Mouse (Mus musculus): ENCODE measurements at regions not wholly inside any gene's neighbourhood (a gene's known extent, or its start where the extent isn't known, plus 50 kb on each side); places are given as distances from the start of the nearest gene placed in this dataset.
A peak's percentile ranks its signal among the peaks of the same experiment; 100 is the strongest.

DNA sequence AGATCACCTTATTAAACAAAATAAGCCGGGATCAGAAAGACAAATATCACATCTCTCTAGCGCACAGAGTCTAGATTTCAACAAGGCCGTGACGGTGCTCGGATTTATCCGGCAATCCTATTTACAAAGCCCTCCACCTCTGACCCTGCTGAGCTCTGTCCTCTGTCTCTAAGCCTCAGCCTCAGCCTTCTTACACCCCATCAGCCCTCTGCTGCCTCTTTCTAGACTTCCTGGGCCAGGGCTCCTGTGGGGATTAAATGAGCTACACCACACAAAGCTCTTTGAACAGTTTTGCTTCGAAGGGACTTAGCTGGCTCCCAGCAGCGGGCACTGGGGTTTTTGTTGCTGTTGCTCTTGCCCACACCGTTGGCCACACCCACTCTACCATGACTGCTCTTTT, 211.8 kb downstream of the CK137956 start:
- DNase-seq (ENCODE audit: low spot score in 2 of 2) = no peak

DNA sequence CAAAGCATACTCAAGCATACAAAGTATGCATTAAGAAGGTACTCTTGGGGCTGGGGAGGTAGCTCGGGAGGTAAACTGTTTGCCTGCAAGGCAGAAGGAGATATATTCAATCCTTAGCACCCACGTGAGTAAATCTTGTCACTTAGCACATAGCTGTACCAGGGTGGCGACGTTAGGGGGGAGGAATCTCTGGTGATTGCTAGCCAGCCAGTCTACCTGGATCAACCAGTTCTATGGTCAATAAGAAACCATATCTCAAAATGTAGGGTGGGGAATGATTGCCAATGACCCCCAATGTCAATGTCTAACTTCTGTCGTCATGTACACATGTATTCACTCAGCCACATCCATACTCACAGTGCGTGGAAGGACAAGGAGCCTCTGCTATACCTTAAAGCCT, 214.5 kb downstream of the CK137956 start:
- no peak for DNase-seq (ENCODE audit: low spot score in 2 of 2)

DNA sequence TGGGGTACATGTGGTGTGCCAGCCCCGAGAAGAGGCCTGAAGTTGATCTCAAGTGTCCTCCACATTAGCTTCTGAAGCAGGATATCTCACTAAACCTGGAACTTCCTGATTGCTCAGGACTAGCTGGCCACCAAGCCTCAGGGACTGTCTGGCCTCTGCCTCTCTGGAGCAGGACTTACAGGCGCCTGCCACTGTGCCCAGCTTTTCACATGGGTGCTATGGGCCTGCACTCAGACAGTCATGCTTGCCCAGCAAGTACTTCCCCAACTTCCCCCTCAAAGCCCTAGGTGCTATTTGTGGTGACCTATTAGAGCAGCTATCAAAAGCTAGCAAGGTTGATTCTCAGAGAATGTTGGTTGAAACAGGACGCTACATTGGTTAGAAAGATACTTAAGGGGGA, 220.0 kb downstream of the CK137956 start:
- DNase-seq (ENCODE audit: low spot score in 2 of 2) = no peak

DNA sequence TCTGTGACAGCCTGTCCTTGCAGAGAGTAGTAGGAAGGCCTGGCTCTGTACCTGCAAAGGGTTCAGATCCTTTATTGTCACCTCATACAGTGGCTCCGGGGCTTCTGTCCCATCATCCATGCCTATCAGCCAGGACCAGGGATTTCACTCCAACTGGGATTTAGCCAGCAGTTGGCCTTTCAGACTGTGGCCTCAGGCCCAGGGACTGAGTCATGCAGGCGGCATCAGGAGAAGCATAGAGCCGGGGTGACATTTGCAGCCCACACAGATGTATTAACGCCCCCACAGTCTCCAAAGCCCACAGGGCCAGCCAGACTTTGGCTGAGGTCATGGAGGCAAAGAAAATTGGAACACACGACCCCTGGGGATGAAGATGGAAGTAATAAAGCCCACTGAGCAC, 222.9 kb downstream of the CK137956 start:
- DNase-seq (ENCODE audit: low spot score in 2 of 2) = no peak

DNA sequence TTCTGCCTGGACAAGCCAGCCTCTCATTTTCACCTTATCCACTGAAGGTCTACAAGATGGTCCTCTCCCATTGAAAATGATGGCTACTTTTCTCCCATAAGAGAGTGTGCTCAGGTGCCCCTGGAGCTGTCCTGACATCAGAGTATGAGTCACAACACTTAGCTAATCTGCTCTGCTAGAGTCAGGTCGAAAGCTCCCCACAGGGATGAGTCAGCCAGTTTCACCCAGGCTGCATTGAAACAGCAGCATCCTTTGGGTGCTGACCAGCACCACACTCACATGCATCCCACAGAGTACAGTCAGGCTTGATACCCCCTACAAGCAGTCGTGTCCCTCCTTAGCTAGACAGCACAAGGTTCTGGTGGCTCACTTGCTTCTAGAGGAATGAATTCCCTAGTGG, 234.0 kb downstream of the CK137956 start:
- no peak for DNase-seq (ENCODE audit: low spot score in 2 of 2)

DNA sequence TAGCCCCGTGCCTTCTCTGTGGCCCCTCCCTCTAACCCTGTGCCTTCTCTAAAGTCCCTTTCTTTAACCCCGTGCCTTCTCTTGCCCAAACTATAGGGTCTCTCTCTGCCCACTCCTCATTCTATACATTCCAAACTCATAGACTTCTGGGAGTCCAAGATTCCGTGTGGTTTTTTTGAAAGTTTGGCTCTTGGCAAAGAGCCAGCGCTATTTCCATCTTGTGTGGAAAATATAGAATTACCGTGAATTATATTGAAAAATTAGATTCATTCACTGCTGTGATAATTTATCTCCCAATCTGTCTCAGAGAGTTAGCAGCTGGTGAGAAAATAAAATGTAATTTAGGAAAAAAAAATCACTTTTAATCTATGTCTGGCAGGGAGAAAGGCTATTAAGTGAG, 234.6 kb downstream of the CK137956 start:
- no peak for DNase-seq (ENCODE audit: low spot score in 2 of 2)

DNA sequence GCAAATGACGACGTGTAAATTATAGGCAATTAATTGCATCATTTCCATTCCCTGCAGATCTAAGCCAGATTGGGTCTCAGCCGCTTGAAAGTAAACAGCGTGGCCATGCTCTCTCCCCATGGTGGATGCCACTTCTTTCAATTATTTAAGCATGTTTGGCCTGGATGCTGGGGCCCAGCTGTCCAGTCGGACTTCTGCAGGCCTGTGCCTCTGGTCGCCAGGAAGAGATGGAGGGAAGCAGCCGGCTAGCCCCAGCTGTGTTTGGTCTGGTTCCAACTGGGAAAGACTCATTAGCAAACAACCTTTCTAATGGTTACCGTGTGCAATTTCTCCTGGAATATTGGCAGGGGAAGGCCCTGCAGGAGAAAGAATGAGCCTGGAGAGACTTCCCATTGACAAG, 236.1 kb downstream of the CK137956 start:
- DNase-seq (ENCODE audit: low spot score in 2 of 2) = peak in 1 of 2 experiments; percentile 59

GRCm38 (mm10) chr4:127718661-127719060, 252.1 kb downstream of the CK137956 start:
- no peak for DNase-seq (ENCODE audit: low spot score in 2 of 2)

- no peak for DNase-seq (ENCODE audit: low spot score in 2 of 2)
These were observed 258.5 kb downstream of the CK137956 start for GRCm38 (mm10) chr4:127712274-127712673.

DNA sequence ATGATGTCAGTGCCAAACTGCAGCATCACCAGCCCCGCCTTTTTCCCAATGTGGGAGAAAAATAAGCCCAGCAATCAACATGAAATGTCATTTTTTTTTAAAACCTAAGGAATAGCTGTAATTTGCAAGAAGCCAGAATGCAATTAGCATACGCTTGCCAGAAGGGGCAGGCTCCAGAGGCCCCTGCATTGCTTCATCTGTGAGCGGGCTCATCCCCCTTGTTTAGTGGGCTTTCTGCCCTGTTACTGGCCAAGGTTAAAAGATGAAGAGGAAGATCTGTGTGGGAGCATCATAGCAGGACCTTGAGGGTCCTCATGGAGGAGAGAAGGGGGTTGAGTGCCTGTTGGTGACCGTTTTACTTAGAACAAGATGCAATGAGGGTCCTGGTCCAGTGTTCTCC, 259.9 kb downstream of the CK137956 start:
- no peak for DNase-seq (ENCODE audit: low spot score in 2 of 2)

GRCm38 (mm10) chr4:127709746-127710145, 261.0 kb downstream of the CK137956 start:
- DNase-seq (ENCODE audit: low spot score in 2 of 2) = no peak

GRCm38 (mm10) chr4:127708186-127708585, 262.6 kb downstream of the CK137956 start:
- DNase-seq (ENCODE audit: low spot score in 2 of 2) = no peak

DNA sequence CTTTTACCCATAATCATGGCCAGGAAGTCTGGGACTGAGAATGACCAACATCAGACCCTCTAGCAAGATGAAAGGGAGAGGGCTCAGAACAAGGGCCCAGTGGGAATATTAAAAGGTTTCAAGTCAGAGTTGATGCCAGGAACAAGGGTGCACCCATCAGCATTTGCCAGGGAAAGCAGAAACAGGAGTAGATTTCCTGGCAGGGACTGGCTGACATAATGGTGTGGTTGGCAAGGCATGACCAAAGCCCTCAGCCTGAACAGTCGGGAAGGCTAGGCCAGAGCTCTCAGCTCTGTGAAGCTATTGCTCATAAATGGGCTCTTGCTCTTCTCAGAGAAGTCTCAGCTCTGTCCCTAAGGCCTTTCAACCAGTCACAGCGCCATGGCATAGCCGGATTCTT, 263.6 kb downstream of the CK137956 start:
- DNase-seq (ENCODE audit: low spot score in 2 of 2) = no peak

DNA sequence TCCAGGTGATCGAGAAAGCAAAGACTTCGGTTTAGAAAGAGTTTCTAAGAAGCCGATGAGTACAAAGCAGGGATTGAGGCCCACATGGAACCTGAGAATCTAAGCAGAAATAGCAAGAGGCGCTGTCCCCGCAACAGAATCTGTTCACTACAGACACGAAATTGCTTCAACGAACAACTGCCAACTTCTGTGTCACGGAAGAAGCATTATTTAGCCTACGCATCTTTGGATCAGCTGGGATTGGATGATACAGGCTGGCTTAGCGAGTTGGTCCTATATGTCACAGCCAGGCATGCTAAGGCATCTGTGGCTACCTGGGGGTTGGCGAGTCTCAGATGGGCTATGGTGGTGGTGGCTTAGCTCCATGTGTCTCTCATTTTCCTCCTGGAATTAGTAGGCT, 269.1 kb downstream of the CK137956 start:
- no peak for DNase-seq (ENCODE audit: low spot score in 2 of 2)

GRCm38 (mm10) chr4:127689986-127690385, 280.8 kb downstream of the CK137956 start:
- no peak for DNase-seq (ENCODE audit: low spot score in 2 of 2)

- no peak for DNase-seq (ENCODE audit: low spot score in 2 of 2)
These were observed 285.7 kb downstream of the CK137956 start for GRCm38 (mm10) chr4:127685021-127685420.

DNA sequence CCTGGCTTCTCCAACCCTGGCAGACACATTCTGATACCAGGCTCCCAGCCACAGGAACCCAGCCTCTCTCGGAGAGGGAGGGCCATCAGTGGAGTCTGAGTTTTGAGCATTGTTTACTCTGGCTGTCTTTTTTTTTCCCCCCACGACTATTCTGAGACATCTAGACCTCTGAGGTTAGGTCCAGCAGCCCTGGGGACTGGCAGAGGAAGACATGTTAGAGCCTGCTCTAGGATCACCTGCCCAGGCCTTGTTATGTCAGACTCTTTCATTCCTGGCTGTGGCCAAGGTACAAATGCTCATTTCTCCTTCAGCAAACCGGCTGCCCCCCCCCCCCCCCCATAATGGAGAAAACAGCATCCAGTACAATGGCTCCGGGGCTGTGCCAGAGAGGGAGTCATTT, 291.4 kb downstream of the CK137956 start:
- DNase-seq (ENCODE audit: low spot score in 2 of 2) = no peak

DNA sequence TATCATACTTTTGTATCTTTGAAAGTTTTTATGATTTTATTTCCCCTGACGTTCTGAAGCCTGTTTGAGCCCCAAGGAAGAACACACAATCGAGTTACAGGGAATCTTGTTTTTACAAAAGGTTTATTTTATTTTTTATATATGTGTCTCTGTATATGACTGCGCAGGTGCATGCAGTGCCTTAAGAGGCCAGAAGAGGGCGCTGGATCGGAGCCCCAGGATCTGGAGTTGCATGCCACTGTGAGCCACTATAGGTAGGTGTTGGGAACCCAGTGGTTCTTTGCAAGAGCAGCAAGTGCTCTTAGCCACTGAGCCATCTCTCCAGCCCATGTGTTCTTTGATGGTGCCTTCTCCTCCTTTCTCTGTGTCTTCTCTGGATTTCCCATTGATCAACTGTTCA, 292.3 kb downstream of the CK137956 start:
- no peak for DNase-seq (ENCODE audit: low spot score in 2 of 2)

- DNase-seq (ENCODE audit: low spot score in 2 of 2) = no peak
These were observed 294.9 kb downstream of the CK137956 start for GRCm38 (mm10) chr4:127675745-127676315.

GRCm38 (mm10) chr4:127659950-127660349, 302.0 kb upstream of the Gjb5 start:
- DNase-seq (ENCODE audit: low spot score in 2 of 2) = no peak

- no peak for DNase-seq (ENCODE audit: low spot score in 2 of 2)
These were observed 293.6 kb upstream of the Gjb5 start for GRCm38 (mm10) chr4:127651601-127652000.

- no peak for DNase-seq (ENCODE audit: low spot score in 2 of 2)
These were observed 290.0 kb upstream of the Gjb5 start for GRCm38 (mm10) chr4:127648011-127648410.

DNA sequence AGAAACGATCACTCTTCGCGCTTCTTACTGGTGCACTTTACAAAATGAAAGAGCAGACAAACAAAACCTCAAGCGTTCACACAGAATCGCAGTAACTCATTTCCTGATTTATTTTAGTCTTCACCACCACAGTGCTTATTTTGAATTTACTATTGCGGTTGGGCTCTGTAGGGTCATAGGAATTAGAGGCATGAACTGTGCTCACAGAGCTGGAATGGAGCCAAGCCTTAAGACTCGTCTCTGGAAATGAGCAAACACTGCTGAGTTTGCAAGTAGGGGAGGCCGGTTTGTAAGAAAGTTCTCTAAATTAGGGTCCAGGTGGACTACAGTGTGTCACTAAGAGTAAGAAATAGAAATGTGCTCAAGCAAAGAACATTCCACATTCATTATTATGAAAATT, 289.2 kb upstream of the Gjb5 start:
- DNase-seq (ENCODE audit: low spot score in 2 of 2) = no peak
